Mouse (Mus musculus) hematopoietic stem cell, adult 5-6 weeks (primary cell): Measurements from ENCODE around the gene Ybx1. TPM values are rescaled to one million over a fixed set of nuclear protein-coding genes. Genes with fewer than 3 reads are reported as not detected.
A peak's percentile ranks its signal among the peaks of the same experiment; 100 is the strongest.

ENCODE experiments used
- ATAC-seq, 2 experiments: fragments of 125-278 bp in 1 of 2; replicated peaks in 1 of 2; 2 replicates each; pipeline ENCODE4 v1.8.0; 2016 to 2017; ENCODE audit warnings: inconsistent platforms in 2 of 2, mild to moderate bottlenecking in 2 of 2, moderate number of reproducible peaks in 2 of 2, low read depth in 1 of 2, moderate TSS enrichment in 1 of 2; ENCODE audit not compliant: low FRiP score in 2 of 2, poor library complexity in 2 of 2, severe bottlenecking in 2 of 2, insufficient read depth in 1 of 2, low TSS enrichment in 1 of 2
- total RNA-seq: library from RNA; stranded (forward); fragments of 172-1452, 232-1000 nt; gene quantifications from 2 replicates; pipeline ENCODE4 v1.2.3, GENCODE M21; 2017

Ybx1 gene
- total RNA-seq, 1 experiment from 2014 or later, result 983 TPM

DNA sequence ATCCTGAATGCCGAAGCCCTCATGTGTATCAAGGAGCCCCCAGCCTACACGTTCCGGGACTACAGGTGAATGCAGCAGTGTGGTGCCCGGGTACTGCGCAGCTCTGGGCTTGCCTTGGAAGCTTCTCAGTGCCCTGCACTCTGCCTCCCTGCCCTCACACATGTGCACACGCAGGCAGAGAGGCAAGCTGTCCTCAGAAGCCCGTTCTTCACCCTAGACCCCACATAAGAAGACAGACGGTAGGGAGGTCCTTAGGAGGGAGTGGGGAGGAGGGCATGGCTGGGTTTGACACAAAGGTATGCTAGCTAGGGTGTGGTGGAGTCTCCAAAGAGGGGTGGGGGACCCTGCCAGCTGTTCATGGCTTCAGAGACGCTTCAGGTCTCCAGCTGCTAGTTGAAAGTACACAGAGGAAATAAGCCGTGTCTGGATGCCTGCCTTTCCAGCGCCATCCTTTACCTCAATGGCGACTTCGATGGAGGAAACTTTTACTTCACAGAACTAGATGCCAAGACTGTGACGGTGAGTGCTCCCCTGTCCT is 47.6 kb downstream of the Ybx1 start:
- no peak for ATAC-seq

DNA sequence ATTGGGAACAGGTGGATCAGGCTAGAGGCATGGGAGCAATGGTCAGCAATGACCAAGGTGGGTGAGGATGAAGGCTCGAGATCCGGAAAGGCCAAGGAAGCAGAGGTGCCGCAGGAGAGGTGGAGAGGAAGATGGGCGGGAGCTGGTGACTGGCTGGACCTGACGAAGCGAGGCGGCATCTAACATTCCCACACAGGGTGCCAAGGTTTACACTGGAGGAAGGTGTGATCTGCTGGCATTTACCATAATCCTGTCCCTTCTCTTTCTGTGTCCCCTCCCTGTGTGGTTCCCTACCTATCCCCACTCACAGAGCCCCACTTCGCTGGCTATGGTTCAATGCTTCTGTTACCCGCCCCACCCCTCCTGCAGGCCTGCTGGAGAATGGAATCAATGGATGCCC is 48.4 kb downstream of the Ybx1 start:
- ATAC-seq, result no peak

GRCm38 (mm10) chr4:119245556-119245955 is 48.8 kb downstream of the Ybx1 start:
- ATAC-seq, result no peak

GRCm38 (mm10) chr4:119244468-119245240 is 49.8 kb downstream of the Ybx1 start:
- no peak for ATAC-seq

DNA sequence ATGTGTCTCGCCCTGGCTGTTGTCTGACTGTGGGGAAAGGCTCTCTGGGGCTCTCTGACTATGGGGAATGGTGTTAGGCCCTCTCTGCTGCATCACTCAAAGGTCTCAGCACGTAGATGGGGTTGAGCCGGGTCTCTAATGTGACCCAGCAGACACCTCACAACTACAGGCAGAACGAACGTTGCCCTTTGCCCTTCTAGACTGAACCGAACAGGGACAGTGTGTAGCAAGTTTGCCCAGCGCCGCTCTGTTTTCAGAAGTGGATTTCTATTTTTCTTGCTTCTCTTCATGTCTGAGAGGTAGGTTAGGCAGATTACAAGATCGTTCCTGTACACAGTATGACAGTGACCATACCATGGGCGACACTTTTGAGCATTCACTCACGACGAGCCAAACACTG is 51.8 kb downstream of the Ybx1 start:
- no peak for ATAC-seq

DNA sequence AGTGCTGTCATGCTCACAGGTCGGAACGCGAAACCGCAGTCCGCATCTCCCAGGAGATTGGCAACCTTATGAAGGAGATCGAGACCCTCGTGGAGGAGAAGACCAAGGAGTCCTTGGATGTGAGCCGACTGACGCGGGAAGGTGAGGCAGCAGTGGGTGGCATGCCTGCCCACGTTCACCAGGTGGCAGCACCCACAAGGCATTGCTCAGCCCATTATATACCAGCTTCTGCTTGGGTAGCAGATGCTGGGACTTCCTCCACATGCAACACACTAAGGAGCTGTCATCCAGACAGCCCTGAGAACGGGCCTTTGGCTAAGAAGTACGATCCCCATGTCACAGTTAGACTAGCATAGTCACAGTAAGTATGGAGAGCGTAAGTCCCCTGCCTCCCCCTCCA is 52.7 kb downstream of the Ybx1 start:
- no peak for ATAC-seq

DNA sequence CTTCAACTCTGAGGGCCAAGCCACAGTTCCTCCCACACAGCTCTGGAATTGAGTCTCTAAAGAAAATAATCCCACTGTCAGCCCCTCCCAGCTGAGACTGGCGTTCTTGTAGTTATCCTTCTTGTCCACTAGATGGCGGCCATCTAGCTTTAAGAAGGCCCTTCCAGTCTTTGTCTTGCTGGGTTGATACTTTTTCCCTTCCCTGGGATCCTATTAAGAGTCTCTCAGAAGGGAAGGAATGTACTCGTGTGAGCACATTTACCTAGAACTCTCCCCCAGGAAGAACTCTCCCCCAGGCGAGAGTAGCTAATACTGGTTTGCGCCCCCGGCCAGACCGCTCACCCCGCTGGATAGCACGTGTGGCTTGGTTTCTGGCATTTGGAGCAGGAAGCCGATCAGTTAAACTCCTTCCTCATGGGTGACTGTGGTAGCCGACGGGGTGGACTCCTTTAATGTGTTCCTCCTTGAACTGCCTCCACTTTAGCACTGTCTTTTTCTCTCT is 55.2 kb downstream of the Ybx1 start:
- peak; percentile 83 to 88 for ATAC-seq

DNA sequence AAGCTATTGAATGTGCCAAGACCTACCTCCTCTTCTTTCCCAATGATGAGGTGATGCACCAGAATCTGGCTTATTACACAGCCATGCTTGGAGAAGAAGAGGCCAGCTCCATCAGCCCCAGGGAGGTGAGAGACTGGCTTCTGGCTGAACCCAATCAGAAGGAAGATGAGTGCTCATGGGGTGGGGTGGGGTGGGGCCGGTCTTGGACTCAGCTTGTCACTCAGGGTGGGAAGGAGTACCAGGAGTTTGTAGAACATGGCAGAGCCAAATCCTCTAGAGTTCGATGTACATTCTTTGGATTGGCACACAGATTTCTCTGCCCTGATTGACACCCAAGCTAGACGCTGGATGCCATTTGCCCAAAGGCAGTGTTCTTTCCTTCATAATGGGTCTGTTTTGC is 55.7 kb downstream of the Ybx1 start:
- no peak for ATAC-seq

DNA sequence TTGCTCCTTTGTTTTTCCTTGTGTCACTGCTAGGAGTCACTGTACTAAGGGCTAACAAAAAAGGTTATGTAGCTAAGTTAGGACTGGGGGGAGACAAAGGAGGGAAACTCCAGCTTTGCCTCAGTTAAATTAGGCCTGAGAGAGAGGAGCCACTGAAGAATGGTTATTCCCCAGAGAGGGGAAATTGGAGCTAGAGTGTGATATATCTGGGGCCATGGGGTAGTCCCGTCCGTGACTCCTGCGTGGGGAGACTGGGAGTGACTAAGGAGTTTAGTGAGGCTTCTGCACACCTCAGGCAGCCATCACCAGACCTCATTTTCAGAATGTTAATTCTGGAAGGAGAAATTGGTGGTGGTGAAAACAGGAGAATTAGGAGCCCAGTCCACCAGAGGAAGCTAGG is 60.1 kb downstream of the Ybx1 start:
- ATAC-seq, result no peak

DNA sequence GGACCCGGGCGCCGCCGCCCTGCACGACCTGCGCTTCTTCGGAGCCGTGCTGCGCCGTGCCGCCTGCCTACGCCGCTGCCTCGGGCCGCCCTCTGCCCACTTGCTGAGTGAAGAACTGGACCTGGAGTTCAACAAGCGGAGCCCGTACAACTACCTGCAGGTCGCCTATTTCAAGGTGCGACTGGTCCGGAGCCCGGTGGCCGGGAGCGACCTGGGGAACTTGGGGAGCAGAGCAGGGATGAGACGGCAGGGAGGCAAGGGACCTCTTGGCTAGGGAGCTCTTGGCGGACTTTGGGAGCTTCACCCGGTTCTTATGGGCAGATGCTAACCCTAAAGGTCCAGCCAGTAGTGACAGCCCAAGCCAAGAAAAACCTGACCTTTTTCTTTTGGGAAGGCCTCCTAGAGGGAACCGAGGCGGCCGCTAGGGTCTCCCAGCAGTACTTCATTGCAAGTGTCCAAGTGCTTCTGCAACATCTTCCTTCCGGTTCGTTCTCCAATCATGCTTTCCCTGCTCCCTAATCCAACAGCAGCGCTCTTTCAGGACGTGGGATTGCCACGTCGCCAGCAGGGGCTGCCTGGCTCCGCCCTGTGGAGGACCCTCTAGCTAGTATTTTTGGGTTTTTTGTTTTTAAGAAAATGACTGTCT is 61.0 kb downstream of the Ybx1 start:
- peak in 1 of 2 experiments; percentile 1; a peak in 1 of 4 replicates for ATAC-seq

GRCm38 (mm10) chr4:119232410-119233255 is 61.8 kb downstream of the Ybx1 start, which contains the start of the genes AU022252 and P3h1:
Gene AU022252 (minus strand): TSS chr4:119232712.
Gene P3h1 (plus strand): TSS chr4:119232915.
- peak; percentile 98 for ATAC-seq

Other genes starting within 250 kb of the Ybx1 start
- gene Slc2a1, start 185.9 kb downstream of the Ybx1 start, total RNA-seq, result 12.4 and 23.3 TPM in 2 replicates
- gene Zfp691, start 120.4 kb downstream of the Ybx1 start, total RNA-seq, result 3.4 and 7.7 TPM in 2 replicates
- 4.3 and 38.1 TPM in 2 replicates for gene Ermap, start 104.6 kb downstream of the Ybx1 start, total RNA-seq
- 219 and 373 TPM in 2 replicates for gene Svbp, start 99.3 kb downstream of the Ybx1 start, total RNA-seq
- 0.69 and 0.94 TPM in 2 replicates for gene Tmem269, start 76.4 kb downstream of the Ybx1 start, total RNA-seq
- gene AU022252, start 61.9 kb downstream of the Ybx1 start, total RNA-seq, result 6.4 and 11.9 TPM in 2 replicates
- 5.1 and 6.4 TPM in 2 replicates for gene P3h1, start 61.7 kb downstream of the Ybx1 start, total RNA-seq
- gene Cldn19, start 39.2 kb downstream of the Ybx1 start, total RNA-seq, result not detected in 2 replicates
- gene Ppih, start 25.9 kb upstream of the Ybx1 start, total RNA-seq, result 75.5 and 80.9 TPM in 2 replicates
- gene Ccdc30, start 120.9 kb upstream of the Ybx1 start, total RNA-seq, result 6.6 and 8.5 TPM in 2 replicates
- 11.7 and 11.9 TPM in 2 replicates for gene Ppcs, start 127.8 kb upstream of the Ybx1 start, total RNA-seq
- gene Zmynd12, start 128.2 kb upstream of the Ybx1 start, total RNA-seq, result 0.35 and 1.4 TPM in 2 replicates
- gene Rimkla, start 198.0 kb upstream of the Ybx1 start, total RNA-seq, result not detected in 2 replicates
- 31.3 and 45.0 TPM in 2 replicates for gene Foxj3, start 242.4 kb upstream of the Ybx1 start, total RNA-seq
- 2.9 and 9.8 TPM in 2 replicates for gene Frg2f1, start 244.9 kb upstream of the Ybx1 start, total RNA-seq